Mouse (Mus musculus) Patski (cell line): ENCODE measurements at regions not wholly inside any gene's neighbourhood (a gene's known extent, or its start where the extent isn't known, plus 50 kb on each side); places are given as distances from the start of the nearest gene placed in this dataset.

Experiments used
- ATAC-seq: fragments of 100-300 bp; one replicate; pipeline ENCODE4 v1.8.0; 2021
- CTCF ChIA-PET: fragments of 350-600 bp; sonication (Branson Sonifier 250); formaldehyde crosslinking; loops from one replicate; lab custom pipeline; 2022; ENCODE audit warnings: inconsistent platforms; lab: Charles Lee
- POLR2A ChIA-PET: fragments of 350-600 bp; sonication (Branson Sonifier 250); formaldehyde crosslinking; loops from one replicate; lab custom pipeline; 2022; ENCODE audit warnings: antibody characterized with exemption, inconsistent platforms; lab: Charles Lee
- DNase-seq: peaks from one replicate; pipeline ENCODE4 v3.0.0-alpha.2; 2011; ENCODE audit warnings: low read depth, low spot score
- H3K27me3 ChIP-seq: fragments of 371-371 bp; one replicate; pipeline ENCODE4 v1.5.1; 2021
- CTCF ChIP-seq: fragments of 100-300 bp; IDR thresholded peaks from one replicate; pipeline ENCODE4 v1.5.1; 2021
- in situ Hi-C: fragments of 300-500 bp; cut with MboI; formaldehyde crosslinking; loops from 3 replicates; pipeline ENCODE4 v1.11.1; 2018; ENCODE audit warnings: low pct_unique_long_range_greater_than_20kb, mixed read lengths

GRCm38 (mm10) chr6:67090150-67090549 is 52.9 kb upstream of the Gadd45a start:
- no peak for TF ChIP-seq CTCF

GRCm38 (mm10) chr6:67089530-67090140 is 52.4 kb upstream of the Gadd45a start:
- no peak for TF ChIP-seq CTCF
- in situ Hi-C loops: no loop called here
- POLR2A ChIA-PET: no interaction called here
- CTCF ChIA-PET: interaction anchor here (0.7 kb wide), 1 partner anchor 11 kb away, joined by 3 read pairs; no protein-coding TSS in a partner anchor
- DNase-seq (no peak), ATAC-seq (no peak)
- no peaks in the 10 kb centered on the region for H3K27me3 ChIP-seq

More at GRCm38 (mm10) chr6:67090150-67090549, 52.9 kb upstream of the Gadd45a start:
- ATAC-seq: no peak
- ChIA-PET CTCF (no interaction called here), POLR2A (no interaction called here)
- in situ Hi-C loops: no loop called here
- no peak for DNase-seq
- H3K27me3 ChIP-seq: no peaks in the 10 kb centered on the region

- no peaks in the 10 kb centered on the region for H3K27me3 ChIP-seq
- no peak for ATAC-seq
- in situ Hi-C loops: no loop called here
- POLR2A ChIA-PET: no interaction called here
- CTCF ChIA-PET: interaction anchor here (0.7 kb wide), 1 partner anchor 12 kb away, joined by 3 read pairs; no protein-coding TSS in a partner anchor
- DNase-seq: no peak
- TF ChIP-seq CTCF: no peak
These were observed 51.6 kb upstream of the Gadd45a start for GRCm38 (mm10) chr6:67088741-67089455.

GRCm38 (mm10) chr6:67087837-67088440 is 50.7 kb upstream of the Gadd45a start:
- in situ Hi-C loops: no loop called here
- POLR2A ChIA-PET: interaction anchor here (1.0 kb wide), 1 partner anchor 10 kb away, joined by 3 read pairs; no protein-coding TSS in a partner anchor
- no peak for TF ChIP-seq CTCF
- no peaks in the 10 kb centered on the region for H3K27me3 ChIP-seq
- ATAC-seq (no peak), DNase-seq (no peak)
- CTCF ChIA-PET: no interaction called here

- CTCF ChIA-PET: no interaction called here
- no peaks in the 10 kb centered on the region for H3K27me3 ChIP-seq
- TF ChIP-seq CTCF: no peak
- ATAC-seq: no peak
- in situ Hi-C loops: no loop called here
- no peak for DNase-seq
- POLR2A ChIA-PET: interaction anchor here (1.0 kb wide), 1 partner anchor 10 kb away, joined by 3 read pairs; no protein-coding TSS in a partner anchor
These were observed 50.1 kb upstream of the Gadd45a start for GRCm38 (mm10) chr6:67087393-67087792.
